Mouse (Mus musculus) hindlimb bud, embryonic 11.5 days (tissue): ENCODE measurements around the gene Rhcg.

Experiments
- DNase-seq: peaks from one replicate; pipeline ENCODE4 v3.0.0-alpha.2; 2012; ENCODE audit warnings: low read depth, low spot score; ENCODE audit errors: extremely low spot score

Gene Rhcg

DNA sequence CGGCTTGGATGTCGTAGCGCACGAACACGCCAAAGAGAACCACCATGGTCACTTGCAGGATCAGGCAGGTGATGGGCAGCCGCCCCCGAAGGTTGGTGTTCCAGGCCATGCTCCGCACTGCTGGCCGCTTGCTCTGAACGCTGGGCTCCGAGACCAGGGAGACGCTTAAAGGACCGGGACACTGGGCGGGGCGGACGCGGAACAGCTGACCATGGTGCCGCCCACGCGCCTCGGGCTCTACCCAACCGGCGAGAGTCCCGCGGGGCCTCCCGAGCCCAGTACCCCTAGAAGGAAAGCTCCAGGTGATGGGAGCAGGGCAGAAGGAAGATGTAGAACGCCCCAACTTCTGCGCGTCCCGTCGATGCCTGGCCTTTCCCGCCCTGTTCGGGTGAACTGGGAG lies at the start of gene Rhcg:
TSS of gene Rhcg (minus strand) at position 240 of the 400 bp plus-strand sequence.
- no peak for DNase-seq

DNA sequence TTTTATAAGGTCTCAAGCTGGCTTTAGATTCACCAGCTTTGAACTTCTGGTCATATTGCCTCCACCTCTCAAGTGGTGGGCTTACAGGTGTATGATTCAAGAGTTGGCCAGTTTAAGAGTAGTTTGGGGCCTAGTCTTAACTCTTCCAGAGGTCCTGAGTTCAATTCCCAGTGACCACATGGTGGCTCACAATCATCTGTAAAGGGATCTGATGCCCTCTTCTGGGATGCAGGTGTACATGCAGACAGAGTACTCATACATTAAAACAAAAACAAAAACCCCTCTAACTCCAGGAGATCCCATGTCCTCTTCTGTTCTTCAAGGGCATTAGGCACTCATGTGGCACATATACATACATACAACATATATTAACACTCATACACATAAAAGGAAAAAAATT lies 49.2 kb upstream of the Rhcg start:
- no peak for DNase-seq

DNA sequence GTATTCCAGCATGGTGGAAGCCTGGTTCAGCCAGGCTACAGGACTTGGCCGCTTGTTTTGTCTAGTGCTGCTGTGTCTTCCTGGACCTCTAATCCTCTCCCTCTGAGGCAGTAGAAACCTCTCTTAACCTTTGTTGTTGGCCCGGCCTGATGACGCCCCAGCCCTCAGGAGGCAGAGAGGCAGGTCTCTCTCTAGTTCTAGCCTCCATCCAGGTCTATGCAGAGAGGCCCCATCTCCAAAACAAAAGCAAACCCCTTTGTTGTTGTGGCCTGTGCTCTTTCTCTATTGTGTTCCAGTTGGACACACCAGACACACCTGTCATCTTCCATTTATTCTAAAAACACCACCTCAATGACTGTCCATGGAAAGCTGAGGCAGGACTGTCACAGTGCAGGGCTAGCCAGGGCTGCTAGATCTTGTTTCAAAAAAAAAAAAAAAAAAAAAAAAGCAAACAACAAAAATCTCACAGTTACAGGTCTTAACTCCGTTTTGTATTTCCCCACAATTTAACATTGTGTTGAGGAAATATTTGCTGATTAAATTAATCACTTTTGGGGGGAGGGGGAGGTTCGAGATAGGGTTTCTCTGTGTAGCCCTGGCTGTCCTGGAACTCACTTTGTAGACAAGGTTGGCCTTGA lies 43.9 kb upstream of the Rhcg start:
- DNase-seq: no peak

DNA sequence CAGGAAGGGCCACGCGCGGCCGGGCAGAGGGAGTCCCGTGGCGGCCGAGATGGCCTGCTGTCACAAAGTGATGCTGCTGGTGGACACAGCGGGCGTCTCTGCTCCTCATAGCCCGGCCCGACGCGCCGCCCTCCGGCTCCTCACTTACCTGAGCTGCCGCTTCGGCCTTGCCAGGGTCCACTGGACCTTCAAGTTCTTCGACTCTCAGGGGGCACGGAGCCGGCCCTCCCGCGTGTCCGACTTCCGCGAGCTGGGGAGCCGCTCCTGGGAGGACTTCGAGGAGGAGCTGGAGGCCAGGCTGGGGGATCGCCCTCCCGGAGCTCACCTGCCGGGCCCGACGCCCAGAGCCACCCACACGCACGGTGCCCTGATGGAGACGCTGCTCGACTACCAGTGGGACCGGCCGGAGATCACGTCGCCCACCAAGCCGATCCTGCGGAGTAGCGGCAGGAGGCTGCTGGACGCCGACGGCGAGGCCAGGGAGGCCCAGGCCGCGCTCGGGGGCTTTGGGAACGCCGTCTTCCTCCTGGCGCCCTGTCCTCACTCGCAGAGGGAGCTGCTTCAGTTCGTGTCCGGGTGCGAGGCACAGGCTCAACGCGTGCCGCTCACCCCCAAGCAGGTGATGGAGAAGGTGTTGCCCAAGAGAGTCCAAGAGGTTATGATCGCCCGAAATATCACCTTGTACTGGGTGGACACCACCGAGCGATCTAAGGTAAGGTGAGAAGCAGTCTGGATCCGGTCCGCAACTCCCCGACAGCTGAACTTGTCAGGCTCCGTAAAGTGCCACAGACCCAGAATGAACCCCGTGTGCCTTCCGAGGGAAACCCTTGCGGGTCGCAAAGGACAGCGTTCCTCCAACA lies 43.1 kb upstream of the Rhcg start:
- no peak for DNase-seq

DNA sequence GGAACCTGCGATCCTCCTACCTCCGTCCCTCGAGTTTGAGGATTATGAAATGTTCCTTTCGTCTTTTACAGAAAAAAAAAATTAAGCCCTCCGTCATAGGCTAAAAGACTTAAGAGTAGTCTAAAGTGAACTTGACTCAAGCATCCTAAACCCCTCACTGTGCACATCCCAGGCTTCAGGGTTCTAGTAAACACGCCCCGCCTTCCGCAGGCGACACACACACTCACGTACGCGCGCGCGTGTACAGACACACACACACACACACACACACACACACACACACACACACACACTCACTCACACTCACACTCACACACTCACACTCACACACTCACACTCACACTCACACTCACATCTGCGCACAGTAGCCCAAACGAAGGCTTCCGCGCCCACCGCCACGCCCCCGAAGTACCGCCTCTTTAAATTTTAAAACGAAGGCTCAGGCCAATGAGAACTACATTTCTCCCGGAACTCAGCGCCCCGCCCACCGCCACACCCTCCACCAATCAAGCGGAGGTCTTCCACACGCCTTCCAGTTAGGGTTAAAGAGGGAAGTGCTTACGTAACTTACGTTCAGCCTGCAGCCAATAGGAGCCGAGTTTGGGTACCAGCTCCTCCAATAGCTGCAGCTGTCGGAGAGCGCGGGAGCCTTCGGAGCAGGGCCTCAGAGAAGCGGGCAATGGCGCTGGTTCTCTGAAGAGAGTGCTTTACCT lies 42.3 kb upstream of the Rhcg start, which contains the start of gene Ticrr:
TSS of gene Ticrr (plus strand) at position 619 of the 713 bp plus-strand sequence.
- DNase-seq: peak; percentile 93

DNA sequence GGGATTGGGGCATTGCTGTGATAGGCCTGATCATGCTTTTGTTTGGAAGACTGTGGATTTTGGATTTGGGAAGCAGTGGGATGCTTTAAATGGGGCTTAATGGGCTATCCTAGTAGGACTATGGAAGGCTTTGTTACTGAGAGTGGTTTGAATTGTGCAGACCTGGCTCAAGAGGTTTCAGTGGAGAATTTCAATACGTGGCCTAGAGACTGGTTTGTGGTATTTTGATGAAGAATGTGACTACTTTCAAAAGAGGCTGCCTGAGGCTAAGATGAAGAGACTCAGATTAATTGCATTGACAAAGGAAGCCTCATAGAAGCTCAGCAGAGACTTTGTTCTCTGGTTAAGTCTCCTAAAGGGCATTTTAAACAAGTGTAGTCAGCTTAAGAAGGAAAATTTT lies 37.1 kb upstream of the Rhcg start:
- no peak for DNase-seq

DNA sequence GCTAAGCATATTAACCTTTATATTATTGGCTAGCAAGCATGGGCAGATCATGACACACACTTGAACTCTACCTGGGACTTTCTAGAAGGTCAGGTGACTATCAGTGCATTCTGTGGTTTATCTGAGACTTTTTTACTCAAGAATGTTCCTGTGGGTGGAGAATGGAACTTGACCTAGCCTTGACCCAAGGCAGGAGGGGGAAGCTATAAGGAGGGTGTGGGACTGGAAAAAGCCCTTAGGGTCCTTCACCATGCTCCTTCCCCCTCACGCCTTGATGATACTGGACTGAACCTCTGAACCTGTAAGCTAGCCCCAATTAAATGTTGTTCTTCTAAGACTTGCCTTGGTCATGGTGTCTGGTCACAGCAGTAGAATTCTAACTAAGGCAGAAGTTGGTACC lies 36.7 kb upstream of the Rhcg start:
- DNase-seq: no peak

DNA sequence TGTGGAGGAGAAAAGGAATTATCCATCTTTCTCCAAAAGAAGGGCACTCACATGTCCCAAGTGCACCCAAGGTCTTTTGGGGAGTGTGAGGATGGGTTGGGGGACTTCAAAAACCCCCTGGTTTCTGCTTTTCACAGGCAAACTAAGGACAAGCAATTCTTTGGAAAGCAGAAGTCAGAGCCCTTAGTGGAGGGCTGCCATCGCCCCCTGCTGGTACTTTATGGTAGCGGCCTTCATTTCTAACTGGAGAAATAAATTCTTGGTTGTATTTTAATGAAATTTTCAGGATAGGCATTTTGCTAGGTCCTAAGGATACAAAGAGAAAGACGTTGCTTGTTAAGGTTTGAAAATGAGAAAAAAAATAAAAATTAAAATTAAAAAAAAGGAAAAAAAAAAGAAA lies 31.5 kb upstream of the Rhcg start:
- DNase-seq: no peak

DNA sequence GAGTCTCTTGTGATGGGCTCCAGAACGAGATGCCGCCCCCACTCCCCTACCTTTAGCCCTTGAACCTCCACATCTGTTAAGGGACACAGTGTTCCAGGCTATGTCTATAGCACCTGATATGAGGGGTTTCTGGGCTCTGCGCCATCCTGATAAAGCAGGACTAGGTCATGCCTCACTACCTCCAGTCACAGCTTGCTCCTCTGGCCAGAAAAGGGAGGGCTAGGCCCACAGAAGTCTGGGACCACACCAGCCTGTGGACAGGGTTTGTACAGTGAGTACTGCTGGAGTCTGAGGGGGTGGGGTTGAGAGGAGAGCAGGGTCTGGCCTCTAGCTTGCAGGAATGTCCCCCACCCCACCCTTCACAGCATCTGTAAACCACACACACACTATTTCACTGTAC lies 29.8 kb upstream of the Rhcg start:
- no peak for DNase-seq

DNA sequence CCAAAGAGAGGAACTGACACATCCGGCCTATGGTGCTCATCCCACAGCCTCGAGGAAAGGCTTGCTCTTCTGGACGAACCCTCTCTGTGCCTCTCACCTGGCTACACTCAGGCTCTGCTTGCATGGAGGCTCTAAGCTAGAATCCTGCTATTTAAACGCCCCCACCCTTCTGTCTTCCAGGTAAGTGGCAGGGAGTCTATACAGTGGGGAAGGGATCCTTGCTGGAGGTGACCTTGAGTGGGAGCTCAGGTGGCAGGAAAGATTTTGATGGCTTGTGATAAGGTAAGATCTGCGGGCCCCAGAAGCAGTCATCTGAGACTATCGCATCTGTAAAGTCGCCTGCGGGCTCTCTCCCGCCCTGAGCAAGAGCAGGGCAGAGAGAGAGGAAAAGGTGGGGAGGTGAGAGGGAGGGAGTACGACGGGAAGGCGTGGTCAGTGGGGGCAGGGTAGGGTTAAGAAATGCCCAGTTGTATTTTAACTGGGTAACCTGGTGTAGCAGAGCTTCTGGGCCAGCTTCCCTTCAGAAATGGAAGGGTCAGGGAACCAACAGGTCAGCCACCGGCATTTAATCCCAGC lies 14.4 kb upstream of the Rhcg start:
- no peak for DNase-seq

DNA sequence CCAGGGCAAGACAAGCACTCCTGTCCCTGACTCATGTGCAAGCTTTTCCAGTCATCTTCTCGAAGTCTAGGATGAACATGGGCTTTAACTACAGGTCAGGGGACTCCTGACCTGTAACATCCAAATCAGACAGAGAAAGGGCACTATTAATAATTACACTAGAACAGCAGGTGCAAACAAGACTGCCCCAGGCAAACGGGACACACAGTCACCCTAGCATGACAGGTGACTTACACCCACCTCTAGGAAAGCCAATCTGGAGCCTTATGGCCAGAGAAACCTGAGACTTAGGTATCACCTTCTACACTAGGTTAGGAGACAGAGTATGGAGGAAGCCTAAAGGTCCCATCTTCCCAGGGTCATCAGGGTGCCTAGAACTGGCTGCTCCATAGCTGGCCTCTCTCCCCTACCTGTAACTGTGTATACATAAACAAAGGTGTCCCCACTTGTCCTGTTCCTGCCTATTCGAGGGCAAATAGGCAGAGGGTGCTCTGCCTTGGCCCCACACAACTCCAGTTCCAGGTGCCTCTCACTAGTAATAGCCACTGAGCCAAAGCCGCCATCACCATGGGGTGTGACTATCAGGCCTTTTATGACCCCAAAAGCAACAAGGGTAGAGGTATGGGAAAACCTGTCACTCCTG lies 10.9 kb upstream of the Rhcg start:
- DNase-seq: no peak

DNA sequence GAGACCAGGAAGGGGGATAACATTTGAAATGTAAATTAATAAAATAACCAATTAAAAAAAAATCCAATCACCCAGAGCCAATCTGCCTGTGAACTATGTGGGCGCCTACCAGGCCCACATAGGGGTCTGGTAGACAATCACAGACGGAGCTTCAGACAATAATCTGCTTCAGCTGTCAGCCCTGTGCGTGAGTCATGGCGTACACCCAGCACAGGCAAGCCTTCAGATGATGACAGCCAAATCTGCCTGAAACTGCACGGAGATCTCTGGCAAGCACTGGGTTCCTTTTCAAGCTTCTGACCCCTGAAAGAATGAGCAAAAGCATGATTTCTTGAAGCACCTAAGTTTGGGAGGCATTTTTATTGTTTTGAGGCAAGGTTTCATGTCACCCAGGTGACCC lies 8.7 kb upstream of the Rhcg start:
- no peak for DNase-seq

DNA sequence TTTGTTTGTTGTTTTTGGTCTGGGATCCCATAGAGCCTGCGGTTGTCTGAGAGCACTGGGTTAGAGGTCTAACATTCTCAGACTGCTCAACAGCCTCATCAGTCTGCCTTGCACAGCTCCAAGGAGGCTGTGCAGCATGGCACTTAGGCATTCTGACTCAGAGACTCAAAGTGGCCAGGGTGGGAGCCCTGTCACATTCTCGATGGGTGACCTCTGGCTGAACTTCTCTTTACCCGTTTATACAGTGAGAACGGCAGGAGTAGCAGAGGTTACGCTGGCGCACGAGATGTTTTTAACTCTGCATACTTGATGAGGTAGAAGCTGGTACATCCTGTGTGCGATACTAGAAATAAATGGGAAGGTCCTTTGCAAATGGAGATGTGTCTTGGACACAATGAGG lies 5.6 kb upstream of the Rhcg start:
- DNase-seq: no peak

DNA sequence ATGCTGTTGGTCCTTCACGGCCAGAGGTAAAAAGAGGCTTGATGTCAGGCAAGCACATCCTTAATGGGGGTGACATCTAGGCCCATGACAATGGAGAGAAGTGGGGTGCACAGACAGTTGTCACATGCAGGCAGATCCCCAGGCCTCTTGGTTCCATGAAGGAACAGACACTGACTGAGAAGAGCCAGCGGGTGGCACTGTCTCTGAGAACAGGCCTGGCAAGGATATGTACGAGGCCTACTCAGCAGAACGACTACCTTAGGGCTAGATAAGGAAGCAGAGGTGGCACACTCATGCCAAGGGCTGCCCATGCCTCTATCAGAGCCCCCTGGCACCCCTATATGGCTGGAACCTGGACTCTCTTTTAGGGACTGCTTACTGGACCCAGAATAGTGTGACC lies 2.0 kb upstream of the Rhcg start:
- DNase-seq: no peak

DNA sequence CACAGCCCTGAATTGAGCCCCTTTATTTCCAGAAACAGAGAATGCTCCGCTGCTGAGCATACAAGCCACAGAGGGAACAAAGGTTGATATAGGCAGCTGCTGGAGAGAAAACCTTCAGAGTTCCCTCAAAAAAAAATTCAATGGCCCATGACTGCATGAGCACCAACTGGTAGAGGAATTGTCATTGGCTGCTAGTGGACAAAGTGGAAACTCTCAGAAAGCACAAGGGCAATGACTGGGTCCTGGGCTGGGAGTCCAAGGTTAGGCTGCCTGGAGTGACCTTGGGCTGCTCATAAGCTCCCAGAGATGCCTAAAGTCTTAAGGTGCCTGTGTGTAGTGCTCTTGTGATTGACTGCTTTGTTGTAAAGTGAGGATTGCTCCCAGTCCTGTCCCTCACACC lies 1.5 kb downstream of the Rhcg start:
- DNase-seq: no peak

DNA sequence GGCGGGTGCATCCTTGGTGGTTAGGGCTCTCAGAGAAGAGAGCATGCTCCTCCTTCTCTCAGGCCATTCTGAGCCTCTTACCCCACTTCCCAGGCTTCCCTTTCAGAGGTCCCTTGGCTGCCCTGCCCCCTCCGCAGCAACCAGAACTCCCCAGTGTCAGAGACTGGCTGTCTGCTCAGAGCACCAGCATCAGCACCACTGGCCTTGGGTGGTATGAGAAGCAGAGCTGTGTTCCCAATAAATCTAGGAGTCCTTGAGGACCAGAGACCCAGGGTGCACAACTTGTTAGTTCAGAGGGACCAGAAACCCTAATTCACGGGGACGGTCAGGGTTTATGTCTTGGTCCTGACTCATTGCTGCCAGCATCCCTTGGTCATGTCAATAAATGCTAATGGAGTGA lies 2.4 kb downstream of the Rhcg start:
- DNase-seq: no peak

DNA sequence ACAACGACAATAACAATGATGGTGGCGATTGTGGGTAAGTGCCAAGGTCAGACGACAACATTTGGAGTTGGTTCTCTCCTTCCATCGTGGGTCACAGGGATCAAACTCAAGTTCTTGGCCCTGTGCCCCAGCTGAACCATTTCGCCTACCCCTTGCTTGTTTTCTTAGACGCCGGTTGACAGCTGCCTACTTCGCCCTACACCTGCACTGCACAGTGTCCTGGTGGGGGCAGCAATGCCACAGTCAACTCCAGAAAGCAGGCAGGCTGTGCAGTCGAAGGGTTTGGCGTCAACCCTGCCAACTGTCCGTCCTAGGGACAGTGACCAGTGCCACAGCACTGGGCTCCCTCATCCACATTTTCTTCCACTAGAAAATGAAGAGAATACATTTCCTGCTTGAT lies 4.1 kb downstream of the Rhcg start:
- DNase-seq: no peak

DNA sequence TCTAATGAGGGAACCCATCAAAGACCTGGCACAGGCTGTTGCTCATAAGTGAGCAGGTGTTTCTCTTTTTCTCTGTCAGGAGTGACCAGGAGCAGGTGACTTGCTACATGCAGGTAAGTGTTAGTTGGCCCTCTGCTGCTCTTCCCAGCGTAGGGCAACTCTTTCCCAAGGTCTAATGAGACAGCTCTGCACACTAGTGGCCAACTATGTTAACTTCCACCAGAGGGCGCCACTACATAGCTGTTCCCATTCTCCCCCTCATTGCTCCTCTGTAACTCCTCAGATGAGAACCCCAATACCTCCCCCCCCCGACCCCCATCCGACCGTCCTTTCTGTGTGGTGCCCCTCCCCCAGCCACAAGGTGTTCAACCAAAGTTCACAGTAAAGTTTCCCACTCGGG lies 4.7 kb downstream of the Rhcg start:
- no peak for DNase-seq

DNA sequence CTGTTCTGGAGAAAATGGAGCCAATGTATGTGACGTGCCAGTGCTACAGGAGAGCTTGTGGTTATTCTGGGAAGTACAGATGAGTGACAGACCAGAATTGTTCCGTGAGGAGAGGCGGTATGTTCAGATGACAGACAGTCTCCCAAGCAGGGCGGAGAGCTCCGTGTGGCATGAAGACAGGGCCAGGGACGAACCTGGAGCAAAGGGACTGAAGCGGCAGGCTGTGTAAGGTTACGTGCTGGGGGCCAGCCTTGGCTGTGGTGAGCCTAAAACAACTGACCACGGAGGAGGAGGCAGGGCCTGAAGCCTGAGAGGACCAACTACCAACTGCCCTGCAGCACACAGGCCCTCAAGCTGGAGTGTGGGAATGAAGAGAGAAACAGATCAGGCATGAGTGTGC lies 5.6 kb downstream of the Rhcg start:
- DNase-seq: no peak

DNA sequence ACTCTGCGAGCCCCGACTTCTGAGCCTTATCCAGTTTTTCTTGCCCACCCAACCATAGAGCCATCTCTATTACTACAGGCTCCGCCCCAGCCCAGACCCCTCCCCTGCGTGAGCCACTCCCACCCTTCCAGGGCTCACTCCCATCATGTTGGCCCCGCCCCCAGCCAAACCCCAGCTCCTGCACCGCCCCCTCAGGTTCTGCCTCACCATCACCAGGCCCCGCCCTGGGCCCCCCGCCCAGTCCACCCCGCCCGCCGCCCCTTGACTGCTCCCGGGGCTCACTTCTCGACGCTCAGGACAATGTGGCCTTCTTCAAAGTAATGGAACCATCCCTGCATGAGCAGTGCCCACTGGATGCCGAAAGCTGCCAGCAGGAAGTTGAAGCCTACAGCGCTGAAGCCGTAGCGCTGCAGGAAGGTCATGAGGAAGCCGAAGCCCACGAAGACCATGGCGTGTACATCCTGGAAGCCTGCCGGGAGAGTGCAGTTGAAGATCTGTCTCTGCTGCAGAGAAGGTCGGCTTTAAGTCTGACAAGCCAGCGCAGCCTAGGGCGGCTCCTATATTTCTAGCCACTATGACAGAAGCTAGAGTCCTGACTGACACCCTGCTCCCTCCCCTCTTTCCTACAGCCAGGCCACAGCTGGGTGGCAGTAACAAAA lies 10.1 kb downstream of the Rhcg start:
- DNase-seq: no peak

DNA sequence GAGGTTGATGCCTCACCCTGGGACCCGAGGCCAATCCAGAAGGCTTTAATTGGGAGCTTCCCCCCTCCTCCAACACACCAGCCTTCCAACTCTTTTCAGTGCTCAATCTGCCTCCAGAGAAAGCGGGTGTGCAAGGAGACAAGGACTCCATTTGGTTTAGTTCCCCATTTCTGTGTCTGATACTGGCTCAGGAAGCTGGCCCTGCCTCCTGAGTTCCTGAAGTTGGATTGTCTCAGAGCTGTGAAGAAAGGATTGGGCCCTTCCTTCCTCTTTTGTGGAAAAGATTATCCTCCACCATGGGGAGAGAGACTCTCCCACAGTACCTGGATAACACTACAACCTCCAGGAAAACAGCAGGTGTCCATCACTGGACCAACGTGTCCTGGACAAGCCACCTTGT lies 10.7 kb downstream of the Rhcg start:
- no peak for DNase-seq
